Mouse (Mus musculus): Measurements from ENCODE around the gene Bcas3.

DNA sequence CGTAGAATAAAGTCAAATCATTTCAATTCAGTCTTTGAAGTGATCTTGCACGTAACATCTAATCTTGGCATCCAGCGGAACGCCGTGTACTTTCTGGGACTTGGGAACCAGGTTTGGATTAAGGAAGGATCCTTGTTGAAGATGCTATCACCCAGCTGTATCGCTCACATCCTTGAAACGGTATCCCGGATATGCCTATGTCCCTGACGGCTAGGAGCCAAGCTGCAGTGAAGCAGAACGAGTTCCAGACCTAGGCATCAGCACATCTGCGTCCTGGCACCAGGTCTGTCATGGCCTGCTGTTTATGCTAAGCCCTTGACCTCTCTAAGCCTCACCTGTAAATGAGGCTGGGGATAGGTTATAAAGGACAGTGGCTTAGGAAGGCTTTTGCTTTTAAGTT lies 447.4 kb downstream of the Bcas3 start:
- TF ChIP-seq CTCF (IDR thresholded peaks at IDR 0.05; ENCODE audit: low read depth, low read length) = no peak
- no peak for TF ChIP-seq POLR2A (IDR thresholded peaks at IDR 0.05; ENCODE audit: borderline replicate concordance, low read depth, low read length)
